Mouse (Mus musculus) heart, postnatal 25 days (tissue): ENCODE results near the gene Tbxas1. TPM values are rescaled to one million over a fixed set of nuclear protein-coding genes. Genes with fewer than 3 reads are reported as not detected.

Experiments
- DNase-seq: peaks from one replicate; pipeline ENCODE4 v3.0.0; 2022; ENCODE audit warnings: low spot score
- intact Hi-C: fragments of 180-260 bp; cut with DNase I; formaldehyde crosslinking; loops from one replicate; pipeline ENCODE4 v1.15.1; 2025
- total RNA-seq, 2 experiments: library from RNA; stranded (reverse); gene quantifications; 2 replicates each; pipeline ENCODE4 v1.2.3; 2021

The Tbxas1 gene
- 1 to 10 TPM; 1.8 to 2.0 TPM for total RNA-seq

DNA sequence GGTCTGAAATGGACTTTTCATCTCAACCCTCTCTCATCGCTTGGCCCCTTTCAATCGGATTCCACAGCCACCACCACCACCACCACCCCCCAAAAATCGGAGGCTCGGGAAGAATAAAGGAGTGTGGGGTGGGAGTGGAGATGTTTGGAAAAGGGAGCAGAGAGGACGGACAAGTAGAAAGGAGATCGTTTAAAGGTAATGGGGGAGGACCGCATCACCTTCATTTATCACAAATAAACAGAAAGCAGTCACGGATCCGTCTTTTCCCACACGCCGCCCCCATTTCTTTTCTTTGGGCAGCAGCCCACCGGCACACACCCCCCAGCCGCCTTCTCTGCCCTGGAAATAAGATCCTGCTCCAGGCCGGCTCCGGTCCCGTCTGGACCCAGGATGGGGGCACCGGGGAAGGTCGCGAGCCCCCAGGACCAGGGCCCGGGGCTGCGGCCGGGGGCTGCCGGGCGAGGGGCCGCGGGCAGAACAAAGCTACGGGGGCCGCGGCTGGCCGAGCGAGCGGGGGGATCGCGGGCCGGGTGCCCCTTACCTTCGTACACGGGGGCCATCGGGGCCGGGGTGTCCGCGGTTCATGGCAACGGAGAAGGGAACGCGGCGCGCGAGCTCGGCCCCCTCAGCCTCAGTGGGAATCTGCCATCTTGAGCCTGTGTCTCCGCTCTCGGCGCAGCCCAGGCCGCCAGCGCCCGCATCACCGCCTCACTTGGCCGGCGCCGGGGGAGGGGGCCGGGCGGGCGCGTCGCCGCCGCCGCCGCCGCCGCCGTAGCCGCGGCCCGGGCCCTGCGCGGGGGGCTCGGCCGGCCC, at the start of gene Tbxas1:
Gene Tbxas1 (plus strand): TSS at position 147 of the 813 bp plus-strand sequence.
- DNase-seq, result no peak
- intact Hi-C loops, result loop anchor here (2.0 to 10.0 kb wide), 3 partner anchors 35 to 341 kb away; partner anchors contain the start of gene Fmc1

DNA sequence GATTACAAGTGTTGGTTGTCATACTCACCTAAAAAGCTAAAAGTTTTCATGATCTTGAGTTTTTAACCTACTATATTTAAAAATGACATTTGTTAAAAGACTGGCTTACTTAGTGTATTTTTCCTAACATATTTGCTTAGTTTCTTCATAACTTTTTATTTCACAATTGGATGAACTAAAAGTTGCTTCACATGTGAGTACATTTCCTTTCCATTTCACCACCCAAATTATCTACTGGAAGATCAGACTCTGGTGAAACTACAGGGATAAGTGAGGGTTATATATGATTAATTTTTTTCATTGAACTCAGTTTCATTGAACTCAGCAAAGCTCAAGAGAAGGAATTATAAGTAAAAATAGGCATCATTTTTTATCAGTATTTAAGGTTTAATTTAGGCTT, 49.3 kb upstream of the Tbxas1 start:
- intact Hi-C loops, result no loop called here
- DNase-seq, result no peak

DNA sequence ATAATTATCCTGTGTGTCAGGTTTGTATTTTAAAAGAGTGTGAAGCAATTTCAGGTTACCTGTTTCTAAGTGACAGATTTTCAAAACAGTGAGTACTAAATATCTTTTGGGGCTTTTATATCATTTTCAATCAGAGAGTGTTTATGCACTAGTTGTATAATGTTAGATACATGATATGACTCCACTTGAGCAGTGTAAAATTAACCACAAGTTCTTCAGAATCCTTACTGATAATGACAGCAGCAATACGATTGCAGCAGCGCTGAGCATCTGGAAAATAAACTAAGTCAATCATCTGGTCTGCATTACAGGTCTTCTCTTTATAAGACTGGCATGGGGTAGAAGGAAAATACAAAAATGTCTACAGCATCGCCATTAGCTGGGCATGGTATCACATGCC, 48.3 kb upstream of the Tbxas1 start:
- intact Hi-C loops, result no loop called here
- no peak for DNase-seq

DNA sequence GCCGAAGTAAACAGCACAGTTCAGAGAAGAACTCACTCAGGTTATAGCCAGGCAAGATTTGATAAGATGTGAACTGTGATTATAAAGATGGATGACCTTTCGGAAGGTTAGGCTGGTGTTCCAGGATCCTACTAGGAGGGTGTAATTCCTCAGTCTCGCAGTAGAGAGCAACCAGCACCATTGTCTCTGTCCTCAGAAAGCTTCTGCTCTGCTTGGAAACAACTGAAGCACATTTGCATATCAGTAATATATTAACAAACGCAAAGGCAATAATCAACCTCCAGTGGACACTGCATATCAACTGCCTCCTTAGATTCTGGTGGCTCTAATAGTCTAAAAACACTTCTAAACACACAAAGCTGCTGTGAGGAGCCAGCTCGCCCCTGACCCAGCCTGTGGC, 47.8 kb upstream of the Tbxas1 start:
- DNase-seq, result no peak
- intact Hi-C loops, result no loop called here

DNA sequence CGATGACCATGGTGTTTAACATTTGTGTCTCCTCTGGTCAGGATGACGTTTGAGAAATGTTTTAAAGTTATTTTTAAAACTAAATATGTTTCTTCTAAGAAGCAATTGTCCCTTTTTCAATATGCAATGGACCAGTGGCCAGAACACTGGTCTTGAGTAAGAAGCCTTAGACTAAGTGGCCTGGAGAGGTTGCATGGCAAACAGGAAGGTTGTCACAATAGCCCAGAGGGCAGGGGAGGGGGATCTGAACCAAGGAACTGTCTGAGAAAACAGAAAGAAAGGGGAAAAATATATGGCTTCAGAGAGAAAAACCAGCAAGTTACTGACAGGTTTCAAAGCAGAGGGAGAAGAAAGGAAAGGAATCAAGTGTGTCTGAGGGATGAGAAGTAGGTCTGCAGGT, 47.0 kb upstream of the Tbxas1 start:
- intact Hi-C loops, result no loop called here
- no peak for DNase-seq

DNA sequence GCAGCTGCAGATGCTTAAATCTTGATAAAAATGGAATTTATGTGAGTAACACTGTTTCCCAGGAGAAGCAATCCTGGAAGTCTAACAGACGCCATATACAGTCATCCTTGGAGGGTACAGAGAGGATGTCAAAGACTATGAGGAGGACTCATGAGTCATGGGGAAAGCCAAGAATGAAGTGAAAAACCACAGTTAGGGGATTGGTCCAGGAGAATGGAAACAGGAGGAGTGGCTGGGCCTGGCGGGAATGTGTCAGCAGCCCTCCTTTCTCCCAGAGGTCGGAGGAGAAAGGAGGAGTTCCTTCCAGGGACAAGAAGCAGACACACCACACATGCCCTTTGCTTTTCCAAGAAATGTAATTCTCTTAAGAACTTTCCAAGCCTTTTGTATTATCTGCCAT, 45.8 kb upstream of the Tbxas1 start:
- no peak for DNase-seq
- intact Hi-C loops, result no loop called here

DNA sequence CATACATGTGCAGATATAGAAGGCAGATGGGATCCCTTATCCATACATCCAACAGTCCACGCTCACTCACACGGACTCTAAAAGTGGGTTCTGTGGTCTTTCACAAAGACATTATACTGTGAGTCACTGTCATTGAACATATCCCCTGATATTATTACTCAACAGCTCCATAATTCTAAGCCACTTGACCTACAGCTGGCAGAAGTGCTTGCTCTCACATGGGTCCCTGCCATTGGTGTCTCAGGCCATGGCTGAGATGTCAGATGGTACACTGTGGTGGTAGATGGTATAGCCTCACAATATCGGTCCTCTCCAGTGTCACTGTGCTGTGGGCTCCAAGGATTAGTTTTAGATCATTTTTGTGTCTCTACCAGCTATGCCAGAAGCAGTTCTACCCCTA, 41.5 kb upstream of the Tbxas1 start:
- no peak for DNase-seq
- intact Hi-C loops, result no loop called here

DNA sequence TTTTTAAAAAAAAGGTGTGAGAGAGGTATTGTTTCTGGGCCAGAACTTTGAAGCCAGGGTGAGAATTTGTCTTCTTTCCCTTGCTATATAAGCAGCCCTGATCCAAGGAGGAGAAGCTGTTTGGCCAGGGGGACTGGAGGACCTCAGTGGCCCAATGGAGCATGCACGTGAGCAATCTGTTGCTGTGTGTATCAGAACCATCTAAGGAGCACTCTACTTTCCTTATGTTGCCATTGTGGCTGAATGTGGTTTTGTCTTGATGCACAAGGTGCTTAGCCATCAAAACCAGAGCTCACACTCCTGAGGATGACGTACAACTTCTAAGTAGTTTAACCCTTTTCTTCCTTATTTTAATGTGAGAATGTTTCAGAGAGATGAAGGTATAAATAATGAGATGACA, 40.5 kb upstream of the Tbxas1 start:
- intact Hi-C loops, result no loop called here
- DNase-seq, result no peak

DNA sequence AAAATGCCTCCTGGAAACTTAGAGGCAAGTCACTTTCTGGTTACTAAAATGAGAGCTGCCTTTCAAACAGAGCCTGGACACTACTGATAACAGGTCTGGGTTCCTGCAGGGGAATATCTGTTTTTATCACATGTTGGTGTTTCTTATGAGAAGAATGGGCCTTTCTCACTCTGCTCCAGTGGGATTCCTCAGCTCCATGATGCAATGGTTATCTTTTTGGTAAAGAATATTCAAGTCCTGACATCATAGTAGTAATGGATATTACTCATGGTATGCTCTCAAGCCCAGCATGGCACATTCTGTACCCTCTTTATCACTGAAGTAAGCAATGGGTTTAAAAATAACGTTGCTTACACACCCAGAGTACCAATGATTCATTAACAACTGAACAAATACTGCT, 40.0 kb upstream of the Tbxas1 start:
- intact Hi-C loops, result no loop called here
- DNase-seq, result no peak

DNA sequence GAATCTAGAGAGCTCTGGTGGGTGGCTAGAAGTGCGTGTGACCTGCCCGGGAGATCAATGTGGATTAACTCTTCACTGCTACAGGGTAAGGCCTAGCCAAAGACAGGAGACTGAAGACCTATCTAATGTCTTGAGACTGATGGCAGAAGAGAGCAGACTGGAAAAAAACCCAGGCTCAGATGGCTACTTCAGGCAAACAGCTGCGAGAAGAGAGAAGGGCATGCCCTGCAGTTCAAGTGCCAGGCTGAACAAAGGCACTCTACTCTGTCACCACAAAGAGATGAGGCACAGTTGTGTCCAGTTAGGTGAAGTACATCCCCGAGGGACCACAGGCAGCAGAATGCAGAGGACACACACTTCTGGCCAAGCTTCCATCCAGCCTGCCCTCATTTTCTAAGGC, 37.1 kb upstream of the Tbxas1 start:
- intact Hi-C loops, result no loop called here
- no peak for DNase-seq

DNA sequence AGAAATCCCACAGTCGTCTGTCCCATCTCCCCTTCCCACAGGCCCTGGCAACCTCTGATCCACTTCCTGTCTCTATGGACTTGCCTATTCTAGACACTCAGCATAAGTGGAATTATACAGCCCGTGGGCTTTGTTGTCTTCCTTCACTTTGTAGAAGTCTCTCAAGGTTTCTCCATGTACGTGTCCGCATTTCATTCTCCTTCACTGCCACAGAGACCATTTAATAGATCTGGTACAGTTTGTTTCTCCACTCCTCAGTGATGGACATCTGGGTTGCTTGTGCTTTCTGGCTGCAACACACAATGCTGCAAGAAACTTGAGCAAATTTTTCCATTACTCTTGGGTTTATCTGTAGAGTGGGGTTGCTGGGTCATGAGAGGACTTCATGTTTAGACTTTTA, 35.3 kb upstream of the Tbxas1 start:
- intact Hi-C loops, result no loop called here
- no peak for DNase-seq

DNA sequence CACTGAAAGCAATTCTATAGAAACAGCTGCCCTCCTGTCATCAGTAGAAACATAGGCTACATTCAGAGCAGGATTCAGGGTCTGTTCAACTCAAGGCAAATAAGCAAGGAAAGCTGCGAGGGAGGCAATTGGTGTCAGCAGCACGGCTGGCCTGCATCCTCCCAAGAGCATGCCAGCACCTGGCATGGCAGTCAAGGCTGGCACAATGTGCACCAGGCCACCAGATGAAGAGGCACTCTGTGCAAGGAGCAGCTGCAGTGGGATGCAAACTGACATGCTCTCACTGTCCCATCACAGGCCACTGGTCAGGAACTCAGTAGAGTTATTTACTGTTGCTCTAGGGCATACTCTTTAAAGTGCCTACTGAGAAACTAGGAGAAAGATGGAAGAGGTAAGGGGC, 34.8 kb upstream of the Tbxas1 start:
- intact Hi-C loops, result no loop called here
- no peak for DNase-seq

DNA sequence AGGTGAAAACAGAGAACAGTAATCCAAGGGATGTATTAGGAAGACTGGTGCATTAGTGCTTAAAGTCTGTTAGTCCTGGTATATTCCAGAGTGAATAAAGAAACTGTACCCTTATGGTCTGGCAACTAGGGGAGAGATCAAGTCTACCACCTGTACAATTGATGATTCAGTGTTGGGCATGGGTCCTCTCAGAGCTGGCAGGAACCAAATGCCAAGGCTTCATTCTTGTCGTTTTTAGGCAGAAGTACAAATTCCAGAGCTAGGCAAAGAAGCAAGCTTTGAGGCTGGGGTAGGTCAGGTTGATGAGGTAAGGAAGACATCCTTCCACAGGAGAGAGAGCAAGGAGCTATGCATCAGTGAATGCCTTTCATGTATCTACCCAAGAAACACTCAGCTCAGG, 34.4 kb upstream of the Tbxas1 start:
- intact Hi-C loops, result no loop called here
- DNase-seq, result no peak

DNA sequence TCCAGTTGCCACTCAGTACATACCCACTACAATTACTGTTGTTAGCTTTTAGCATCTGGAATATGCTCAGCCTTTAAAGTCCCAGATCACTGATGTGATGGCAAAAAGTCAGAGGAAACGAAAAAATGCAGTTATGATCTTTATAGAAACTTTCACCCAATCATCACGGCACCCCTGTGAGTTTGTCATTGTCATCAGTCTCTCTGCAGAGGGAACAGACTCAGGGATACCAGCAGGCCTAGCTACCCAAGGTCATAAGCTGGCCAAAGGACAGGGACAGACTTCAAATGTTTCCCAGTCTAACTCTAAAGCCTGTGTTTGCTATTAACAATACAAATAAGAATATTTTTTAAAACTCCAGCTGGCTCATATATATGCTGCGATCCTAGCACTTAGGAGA, 33.7 kb upstream of the Tbxas1 start:
- intact Hi-C loops, result no loop called here
- no peak for DNase-seq

DNA sequence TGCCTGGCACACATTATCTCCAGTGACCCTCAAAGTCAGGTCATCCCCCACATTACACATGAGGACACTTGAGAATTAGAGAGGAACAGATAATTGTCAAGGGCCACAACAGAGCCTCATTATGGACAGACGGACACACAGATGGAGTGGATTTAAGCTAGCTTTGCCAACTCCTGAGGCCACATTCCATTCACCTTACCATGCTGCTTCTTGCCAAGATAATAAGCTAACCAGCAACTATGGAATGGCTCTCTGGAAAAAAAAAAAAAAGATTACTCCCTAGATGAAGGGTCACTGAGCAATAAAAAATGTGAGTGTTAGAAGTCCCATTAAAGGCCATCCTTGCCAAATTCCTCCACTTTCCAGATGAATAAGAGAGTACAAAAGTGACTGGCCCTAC, 30.1 kb upstream of the Tbxas1 start:
- intact Hi-C loops, result no loop called here
- no peak for DNase-seq

DNA sequence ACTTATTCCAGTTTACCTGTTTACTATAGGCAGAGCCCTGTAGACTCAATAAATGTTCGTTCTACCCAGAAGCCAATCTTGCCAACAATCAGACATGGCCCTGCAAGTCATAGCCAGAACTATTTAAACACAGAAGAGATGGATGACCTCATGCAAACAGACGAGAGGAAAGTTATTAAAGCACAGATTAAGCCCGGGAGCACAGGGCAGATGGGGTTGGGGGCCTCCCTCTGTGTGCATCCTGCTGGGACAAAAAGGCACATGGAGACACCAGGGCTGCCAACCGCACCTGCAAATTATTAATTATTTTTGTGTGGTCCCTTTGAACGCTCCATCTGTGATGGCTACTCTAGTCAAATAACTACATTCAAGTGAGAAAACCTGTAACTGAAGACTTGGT, 29.3 kb upstream of the Tbxas1 start:
- intact Hi-C loops, result no loop called here
- no peak for DNase-seq

DNA sequence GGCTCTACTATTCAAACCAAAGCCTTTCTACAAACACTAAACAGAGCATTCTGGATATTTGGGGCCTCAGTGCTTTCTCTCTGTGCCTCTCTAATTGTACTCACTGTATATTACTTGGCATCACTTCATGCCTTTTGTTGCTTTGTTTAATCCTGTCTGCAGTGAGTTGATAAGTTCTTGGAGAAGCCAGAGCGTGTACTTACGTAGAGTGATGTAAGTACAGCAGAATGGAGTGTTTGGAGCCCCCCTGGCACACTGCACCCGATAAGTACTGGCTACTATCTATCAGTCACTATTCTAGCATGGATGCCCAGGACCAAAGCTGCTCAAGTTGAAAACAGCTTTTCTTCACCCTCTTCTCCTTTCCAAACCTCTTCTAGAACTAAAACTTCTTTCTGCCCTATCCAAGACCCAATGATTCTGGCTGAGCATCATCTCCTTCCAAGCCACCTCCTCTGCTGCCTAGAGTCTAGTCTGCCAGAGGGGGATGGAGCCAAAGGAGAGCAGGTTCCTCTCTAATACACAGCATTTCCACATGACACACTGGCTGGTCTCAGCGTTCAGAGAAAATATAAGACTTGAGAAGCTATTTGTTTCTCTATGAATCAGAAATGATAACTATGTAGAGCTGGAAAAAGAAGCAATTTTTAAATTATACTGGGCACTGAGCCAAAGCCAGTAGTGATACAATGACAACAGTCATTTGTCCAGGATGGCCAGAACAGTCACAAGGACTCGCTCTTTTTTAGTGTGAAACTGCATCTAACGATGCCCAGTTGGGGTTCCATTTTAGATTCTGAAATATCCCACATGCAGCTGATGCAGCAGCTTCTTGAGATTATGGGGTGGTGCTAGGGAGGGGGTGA, 28.6 kb upstream of the Tbxas1 start:
- intact Hi-C loops, result no loop called here
- no peak for DNase-seq

DNA sequence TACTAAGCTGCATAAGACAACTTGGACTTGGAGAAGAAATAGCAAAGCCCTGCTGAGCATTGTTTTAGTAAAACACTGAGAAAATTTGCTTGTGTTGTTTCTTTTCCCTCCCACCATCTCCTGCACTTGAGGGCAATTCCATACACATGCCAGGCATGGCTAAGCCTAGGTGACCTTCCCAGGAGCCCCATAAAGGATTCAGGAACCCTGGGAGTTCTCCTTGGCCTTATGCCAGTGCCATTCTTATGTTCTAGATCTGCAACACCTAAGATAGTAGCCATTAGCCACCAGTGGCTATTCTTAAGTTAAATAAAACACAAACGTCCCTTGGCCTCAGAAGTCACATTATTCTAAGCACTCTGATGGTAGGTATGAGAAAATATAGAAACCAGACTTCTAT, 27.8 kb upstream of the Tbxas1 start:
- intact Hi-C loops, result no loop called here

DNA sequence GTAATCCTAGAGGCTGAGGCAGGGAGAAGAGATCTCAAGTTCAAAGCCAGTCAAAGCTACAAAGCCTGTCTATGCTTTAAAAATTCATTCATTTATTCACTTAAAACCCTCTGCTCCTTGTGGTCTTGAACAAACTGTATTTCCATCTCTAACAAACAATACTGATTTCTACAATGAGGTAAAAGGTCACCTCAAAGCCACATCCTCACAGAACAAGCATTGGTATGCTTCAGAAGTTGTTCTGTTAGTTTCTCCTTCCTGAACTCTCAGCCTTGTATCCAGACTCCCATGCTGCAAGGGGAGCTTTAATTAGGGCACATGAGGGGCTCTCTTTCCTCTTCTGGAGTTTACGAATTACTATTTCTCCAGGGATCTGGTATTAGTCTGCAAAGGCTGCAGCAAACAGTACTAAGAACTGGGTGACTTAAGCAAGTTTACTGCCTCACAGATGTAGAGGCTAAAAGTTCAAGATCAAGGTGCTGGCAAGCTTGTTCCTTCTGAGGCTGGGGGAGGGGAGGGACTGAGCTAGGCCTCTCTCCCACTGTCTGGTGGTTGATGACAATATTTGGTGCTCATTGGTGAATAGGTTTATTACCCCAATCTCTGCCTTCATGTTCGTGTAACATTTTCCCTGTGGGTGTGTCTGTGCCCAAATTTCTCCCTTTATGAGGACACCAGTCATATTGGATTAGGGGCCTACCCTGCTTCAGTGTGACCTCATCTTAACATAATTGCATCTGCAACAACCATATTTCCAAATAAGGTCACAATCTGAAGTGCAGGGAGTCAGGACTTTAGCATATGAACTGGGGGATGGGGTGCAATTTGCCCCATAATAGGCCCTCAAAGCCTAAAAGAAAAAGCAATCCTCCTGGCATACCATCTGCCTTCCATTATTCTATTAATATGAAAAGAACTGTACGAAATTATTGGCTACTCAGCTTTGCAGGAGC, 27.0 kb upstream of the Tbxas1 start:
- DNase-seq, result no peak
- intact Hi-C loops, result no loop called here

More for the DNA sequence above, 27.8 kb upstream of the Tbxas1 start:
- no peak for DNase-seq

DNA sequence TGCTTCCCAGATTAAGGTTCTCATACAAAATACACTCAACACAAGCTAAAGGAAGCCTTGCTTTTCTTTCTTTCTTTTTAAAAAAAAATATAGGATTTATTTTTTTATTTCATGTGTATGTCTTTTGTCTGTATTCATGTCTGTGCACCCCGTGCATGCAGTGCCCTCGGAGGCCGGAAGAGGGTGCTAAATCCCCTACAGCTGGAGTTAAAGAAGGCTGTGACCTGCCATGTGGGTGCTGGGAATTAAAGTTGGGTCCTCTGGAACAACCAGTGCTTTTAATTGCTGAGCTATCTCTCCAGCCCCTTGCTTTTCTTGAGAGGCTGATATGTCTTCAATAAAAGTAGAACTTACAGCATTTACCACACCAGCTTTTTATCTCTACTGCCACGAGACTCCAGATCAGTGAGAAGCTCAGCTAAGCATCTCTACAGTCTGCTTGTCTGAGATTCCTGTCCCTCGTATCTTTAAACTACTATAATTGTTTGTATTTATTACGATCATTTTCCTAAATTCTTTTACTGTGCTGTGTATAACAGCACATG, 24.4 kb upstream of the Tbxas1 start:
- DNase-seq, result no peak
- intact Hi-C loops, result no loop called here
